Mouse (Mus musculus): ENCODE measurements around the gene B4galt5.

The B4galt5 gene

GRCm38 (mm10) chr2:167332336-167332987, 16.5 kb downstream of the B4galt5 start:
- no peak for DNase-seq (ENCODE audit: low spot score)

GRCm38 (mm10) chr2:167331432-167331921, 17.5 kb downstream of the B4galt5 start:
- no peak for DNase-seq (ENCODE audit: low spot score)

GRCm38 (mm10) chr2:167330581-167330980, 18.4 kb downstream of the B4galt5 start:
- DNase-seq (ENCODE audit: low spot score): no peak

GRCm38 (mm10) chr2:167329478-167330262, 19.3 kb downstream of the B4galt5 start:
- DNase-seq (ENCODE audit: low spot score): no peak

GRCm38 (mm10) chr2:167328340-167328739, 20.6 kb downstream of the B4galt5 start:
- DNase-seq (ENCODE audit: low spot score): no peak

GRCm38 (mm10) chr2:167326582-167326981, 22.4 kb downstream of the B4galt5 start:
- no peak for DNase-seq (ENCODE audit: low spot score)

GRCm38 (mm10) chr2:167324151-167324930, 24.6 kb downstream of the B4galt5 start:
- DNase-seq (ENCODE audit: low spot score): no peak

GRCm38 (mm10) chr2:167323116-167323515, 25.9 kb downstream of the B4galt5 start:
- DNase-seq (ENCODE audit: low spot score): no peak

- no peak for DNase-seq (ENCODE audit: low spot score)
These were observed 27.6 kb downstream of the B4galt5 start for GRCm38 (mm10) chr2:167321372-167321771.

GRCm38 (mm10) chr2:167318981-167319380, 30.0 kb downstream of the B4galt5 start:
- DNase-seq (ENCODE audit: low spot score): no peak

GRCm38 (mm10) chr2:167316724-167317187, 32.2 kb downstream of the B4galt5 start:
- no peak for DNase-seq (ENCODE audit: low spot score)

- no peak for DNase-seq (ENCODE audit: low spot score)
These were observed 34.5 kb downstream of the B4galt5 start for GRCm38 (mm10) chr2:167314491-167314890.

GRCm38 (mm10) chr2:167313501-167314326, 35.3 kb downstream of the B4galt5 start:
- DNase-seq (ENCODE audit: low spot score): no peak

- no peak for DNase-seq (ENCODE audit: low spot score)
These were observed 38.9 kb downstream of the B4galt5 start for GRCm38 (mm10) chr2:167310121-167310520.

- no peak for DNase-seq (ENCODE audit: low spot score)
These were observed 39.7 kb downstream of the B4galt5 start for GRCm38 (mm10) chr2:167309286-167309685.

GRCm38 (mm10) chr2:167307716-167308115, 41.3 kb downstream of the B4galt5 start:
- DNase-seq (ENCODE audit: low spot score): peak; percentile 9

GRCm38 (mm10) chr2:167306626-167307541, 42.1 kb downstream of the B4galt5 start:
- peak; percentile 6 for DNase-seq (ENCODE audit: low spot score)

- no peak for DNase-seq (ENCODE audit: low spot score)
These were observed 42.7 kb downstream of the B4galt5 start for GRCm38 (mm10) chr2:167306273-167306594.

GRCm38 (mm10) chr2:167305382-167306272, 43.4 kb downstream of the B4galt5 start:
- peak; percentile 4 for DNase-seq (ENCODE audit: low spot score)

Data from urinary bladder, postnatal 10 days (tissue).